Mouse (Mus musculus) induced T-regulatory cell, adult 2 months (primary cell): Measurements from ENCODE around the gene Raly.
A peak's percentile ranks its signal among the peaks of the same experiment; 100 is the strongest.

Source experiments
- DNase-seq: peaks from one replicate; pipeline ENCODE4 v3.0.0-alpha.2; 2012; ENCODE audit warnings: low read depth

Raly gene

GRCm38 (mm10) chr2:154790656-154791483 is at the start of gene Raly, which contains the start of gene a:
TSS of gene Raly (plus strand) at chr2:154791096.
TSS of gene a (plus strand) at chr2:154791402.
- peak; percentile 99 for DNase-seq

GRCm38 (mm10) chr2:154742911-154743819 is 47.7 kb upstream of the Raly start:
- no peak for DNase-seq

GRCm38 (mm10) chr2:154743915-154744314 is 47.0 kb upstream of the Raly start:
- no peak for DNase-seq

- peak; percentile 31 for DNase-seq
Measured at GRCm38 (mm10) chr2:154748383-154748782, 42.5 kb upstream of the Raly start.

- no peak for DNase-seq
Measured at GRCm38 (mm10) chr2:154749046-154750036, 41.6 kb upstream of the Raly start.

- DNase-seq, result no peak
Measured at GRCm38 (mm10) chr2:154751924-154752323, 39.0 kb upstream of the Raly start.

GRCm38 (mm10) chr2:154754068-154754560 is 36.8 kb upstream of the Raly start:
- DNase-seq, result peak; percentile 33

GRCm38 (mm10) chr2:154755791-154756190 is 35.1 kb upstream of the Raly start:
- peak; percentile 49 for DNase-seq

- no peak for DNase-seq
Measured at GRCm38 (mm10) chr2:154757691-154758090, 33.2 kb upstream of the Raly start.

- no peak for DNase-seq
Measured at GRCm38 (mm10) chr2:154758454-154758853, 32.4 kb upstream of the Raly start.

GRCm38 (mm10) chr2:154763226-154763625 is 27.7 kb upstream of the Raly start:
- no peak for DNase-seq

- DNase-seq, result peak; percentile 19
Measured at GRCm38 (mm10) chr2:154764828-154765497, 25.9 kb upstream of the Raly start.

- DNase-seq, result no peak
Measured at GRCm38 (mm10) chr2:154765554-154766008, 25.3 kb upstream of the Raly start.

GRCm38 (mm10) chr2:154767051-154767450 is 23.8 kb upstream of the Raly start:
- DNase-seq, result no peak

GRCm38 (mm10) chr2:154769930-154770329 is 21.0 kb upstream of the Raly start, which contains the start of gene Gm14214:
TSS of gene Gm14214 (minus strand) at chr2:154770030.
- DNase-seq, result no peak

- DNase-seq, result no peak
Measured at GRCm38 (mm10) chr2:154771604-154772003, 19.3 kb upstream of the Raly start.

- peak; percentile 74 for DNase-seq
Measured at GRCm38 (mm10) chr2:154774032-154774431, 16.9 kb upstream of the Raly start.

- no peak for DNase-seq
Measured at GRCm38 (mm10) chr2:154776496-154776895, 14.4 kb upstream of the Raly start.

GRCm38 (mm10) chr2:154779648-154780047 is 11.2 kb upstream of the Raly start:
- DNase-seq, result no peak

GRCm38 (mm10) chr2:154782361-154782760 is 8.5 kb upstream of the Raly start:
- no peak for DNase-seq
